ENCODE assay signal across 9 mouse cellular contexts in the genomic region with DNA sequence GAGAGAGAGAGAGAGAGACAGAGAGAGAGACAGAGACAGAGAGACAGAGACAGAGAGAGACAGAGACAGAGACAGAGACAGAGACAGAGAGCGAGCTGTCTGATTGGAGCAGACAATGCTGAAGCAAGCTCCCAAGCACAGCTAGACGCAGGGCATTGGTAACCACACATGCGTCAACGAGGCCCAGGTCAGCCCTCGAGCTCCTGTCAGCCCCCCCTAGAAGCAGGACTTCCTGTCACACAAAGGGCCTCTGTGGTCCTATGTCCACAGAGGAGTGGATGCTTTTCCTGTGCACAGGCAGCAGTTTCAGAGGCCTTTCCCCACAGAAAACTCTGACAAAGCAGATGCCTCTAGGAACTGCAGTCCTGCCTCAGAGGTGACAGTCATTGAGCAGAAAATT. TPM values are rescaled to one million over a fixed set of nuclear protein-coding genes. Genes with fewer than 3 reads are reported as not detected.
A peak's percentile ranks its signal among the peaks of the same experiment; 100 is the strongest.
DNase-seq lines count a peak whose midpoint lies in the region; ATAC-seq lines count a peak whose summit lies in the region.
"Had no signal": no experiment of that assay in that cellular context is flagged by ENCODE, and none has a peak within 500 bp of the region (broad histone marks: within the 10 kb centered on the region; RNA-seq: fewer than 3 reads in every experiment).

No protein-coding gene starts in this region.

- peak; percentile 54 for DNase-seq in embryo, embryonic 10 days (ENCODE audit: low spot score)
- no peak for DNase-seq in embryo, embryonic 9.5 days (ENCODE audit: extremely low spot score)
- DNase-seq in midbrain, embryonic 14.5 days = peak; percentile 11
- DNase-seq in midbrain, embryonic 11.5 days (ENCODE audit: low spot score, missing footprints) = no peak
- peak; percentile 49 for DNase-seq in kidney, postnatal 14 days
- DNase-seq in thymus, postnatal 10 days (ENCODE audit: low spot score in 2 of 2) = no peak
- no peak for DNase-seq in layer of hippocampus, adult 8-10 months (ENCODE audit: low spot score in 2 of 2)
- DNase-seq: B cell, adult 2 months had no signal

- no peaks in the 10 kb centered on the region for H3K36me3 ChIP-seq in midbrain, embryonic 14.5 days (ENCODE audit: control insufficient read depth, insufficient read depth, low read length)
- no peaks in the 10 kb centered on the region for H3K36me3 ChIP-seq in midbrain, embryonic 11.5 days (ENCODE audit: control insufficient read depth, insufficient read depth, low read length)
- no peaks in the 10 kb centered on the region for H3K36me3 ChIP-seq in neural tube, embryonic 15.5 days

- WGBS in midbrain, embryonic 14.5 days = 49% methylated on average over 5 of the region's 5 CpGs
- 63% methylated on average over 5 of the region's 5 CpGs for WGBS in midbrain, embryonic 11.5 days
- whole genome bisulfite sequencing in neural tube, embryonic 15.5 days = 41% methylated on average over 5 of the region's 5 CpGs

- ATAC-seq in midbrain, embryonic 14.5 days (ENCODE audit: low FRiP score, low TSS enrichment) = no peak
- ATAC-seq in midbrain, embryonic 11.5 days (ENCODE audit: low FRiP score) = no peak
- ATAC-seq in neural tube, embryonic 15.5 days (ENCODE audit: low FRiP score) = no peak

- H3K27ac ChIP-seq in midbrain, embryonic 14.5 days (replicated peaks; ENCODE audit: low read depth, low read length) = no peak overlapping the region
- no peak overlapping the region for H3K27ac ChIP-seq in midbrain, embryonic 11.5 days (ENCODE audit: low read depth, low read length)
- H3K27ac ChIP-seq in neural tube, embryonic 15.5 days (replicated peaks) = peak overlapping the region; percentile 1; the same call in 1 of the 2 replicates

- no peak overlapping the region for H3K9ac ChIP-seq in midbrain, embryonic 14.5 days (replicated peaks; ENCODE audit: low read length)
- no peak overlapping the region for H3K9ac ChIP-seq in midbrain, embryonic 11.5 days (ENCODE audit: low read length)
- H3K9ac ChIP-seq in neural tube, embryonic 15.5 days (replicated peaks) = no peak overlapping the region

- H3K4me3 ChIP-seq in midbrain, embryonic 14.5 days (replicated peaks; ENCODE audit: low read depth, low read length) = no peak overlapping the region
- no peak overlapping the region for H3K4me3 ChIP-seq in midbrain, embryonic 11.5 days (ENCODE audit: low read depth, low read length)
- H3K4me3 ChIP-seq in neural tube, embryonic 15.5 days (replicated peaks) = no peak overlapping the region

- no peaks in the 10 kb centered on the region for H3K4me1 ChIP-seq in midbrain, embryonic 14.5 days (ENCODE audit: control insufficient read depth, insufficient read depth, low read length)
- H3K4me1 ChIP-seq in midbrain, embryonic 11.5 days (ENCODE audit: control insufficient read depth, insufficient read depth, low read length) = no peaks in the 10 kb centered on the region
- H3K4me1 ChIP-seq in neural tube, embryonic 15.5 days = peaks cover 5% of the 10 kb centered on the region; the same call in 1 of the 2 replicates

- no peak overlapping the region for H3K4me2 ChIP-seq in midbrain, embryonic 14.5 days (ENCODE audit: low read length)
- H3K4me2 ChIP-seq in midbrain, embryonic 11.5 days = no peak overlapping the region
- no peak overlapping the region for H3K4me2 ChIP-seq in neural tube, embryonic 15.5 days

- no peaks in the 10 kb centered on the region for H3K9me3 ChIP-seq in midbrain, embryonic 14.5 days (ENCODE audit: control insufficient read depth, low read length)
- no peaks in the 10 kb centered on the region for H3K9me3 ChIP-seq in midbrain, embryonic 11.5 days (ENCODE audit: control insufficient read depth, low read length)
- no peaks in the 10 kb centered on the region for H3K9me3 ChIP-seq in neural tube, embryonic 15.5 days (replicated peaks)

- H3K27me3 ChIP-seq in midbrain, embryonic 14.5 days (ENCODE audit: control insufficient read depth, insufficient read depth, low read length) = no peaks in the 10 kb centered on the region
- no peaks in the 10 kb centered on the region for H3K27me3 ChIP-seq in midbrain, embryonic 11.5 days (ENCODE audit: control insufficient read depth, insufficient read depth, low read length)
- H3K27me3 ChIP-seq in neural tube, embryonic 15.5 days (replicated peaks) = no peaks in the 10 kb centered on the region

RNA-seq across cellular contexts. Expression of a gene that starts 38.6 kb away (rescaled TPM):
- 14.5 and 17.7 TPM in 2 replicates for polyA plus RNA-seq in midbrain, embryonic 14.5 days (2014; fragmentation: Nextera tagmentation; extraction: Ambion mirVana)
- 36.3 and 36.5 TPM in 2 replicates for polyA plus RNA-seq in midbrain, embryonic 11.5 days (2014; fragmentation: Nextera tagmentation; extraction: Ambion mirVana)
- polyA plus RNA-seq in neural tube, embryonic 15.5 days (2015; fragmentation: Nextera tagmentation; extraction: Ambion mirVana) = 25.2 and 39.3 TPM in 2 replicates
- 100 to 1,000 TPM in 3 of 4 experiments, 10 to 100 TPM in 1; 95.2 to 112 (median 106) TPM for total RNA-seq in layer of hippocampus, adult 8-10 months (2022)

Comparison
In these comparisons a context has a peak if more than half of its experiments do, and no peak if none do; other contexts are left out.
1. DNase-seq: peak in embryo, embryonic 10 days (single experiment), midbrain, embryonic 14.5 days (single experiment) and kidney, postnatal 14 days (single experiment); none in embryo, embryonic 9.5 days (single experiment), midbrain, embryonic 11.5 days (single experiment), thymus, postnatal 10 days (0 of 2) and layer of hippocampus, adult 8-10 months (0 of 2).